Mouse (Mus musculus) inflammation-experienced regulatory T-cells, adult 6 months (primary cell): Measurements from ENCODE around the gene Plp2. TPM values are rescaled to one million over a fixed set of nuclear protein-coding genes. Genes with fewer than 3 reads are reported as not detected.

Experiments used
- ATAC-seq: one replicate; pipeline ENCODE4 v1.8.0; 2017
- polyA plus RNA-seq, 3 experiments: library from polyadenylated mRNA; unstranded; fragments of 100-300 nt; shearing (Covaris generic); gene quantifications; one replicate each; pipeline ENCODE4 v1.2.1; 2017

Plp2 gene
- polyA plus RNA-seq, 3 experiments from 2014 or later: 140 to 192 (median 157) TPM

DNA sequence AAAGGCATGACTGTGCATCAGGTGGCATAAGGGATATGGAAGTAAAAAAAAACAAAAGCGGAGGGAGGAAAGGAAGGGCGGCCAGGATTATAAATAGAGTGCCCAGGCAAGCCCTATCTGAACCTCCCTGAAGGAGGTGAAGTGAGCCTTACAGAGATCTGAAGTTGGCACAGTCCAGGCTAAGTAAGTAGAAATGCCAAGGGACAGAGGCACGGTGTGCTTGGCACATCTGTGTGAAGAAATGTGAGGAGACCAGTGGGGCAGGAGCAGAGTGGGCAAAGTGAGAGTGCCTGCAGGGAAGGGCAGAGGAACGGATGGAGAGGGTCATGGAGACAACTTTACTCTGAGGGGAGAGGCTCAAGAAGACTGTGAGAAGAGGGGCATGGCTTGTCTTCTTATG lies 10.1 kb downstream of the Plp2 start:
- ATAC-seq: no peak

DNA sequence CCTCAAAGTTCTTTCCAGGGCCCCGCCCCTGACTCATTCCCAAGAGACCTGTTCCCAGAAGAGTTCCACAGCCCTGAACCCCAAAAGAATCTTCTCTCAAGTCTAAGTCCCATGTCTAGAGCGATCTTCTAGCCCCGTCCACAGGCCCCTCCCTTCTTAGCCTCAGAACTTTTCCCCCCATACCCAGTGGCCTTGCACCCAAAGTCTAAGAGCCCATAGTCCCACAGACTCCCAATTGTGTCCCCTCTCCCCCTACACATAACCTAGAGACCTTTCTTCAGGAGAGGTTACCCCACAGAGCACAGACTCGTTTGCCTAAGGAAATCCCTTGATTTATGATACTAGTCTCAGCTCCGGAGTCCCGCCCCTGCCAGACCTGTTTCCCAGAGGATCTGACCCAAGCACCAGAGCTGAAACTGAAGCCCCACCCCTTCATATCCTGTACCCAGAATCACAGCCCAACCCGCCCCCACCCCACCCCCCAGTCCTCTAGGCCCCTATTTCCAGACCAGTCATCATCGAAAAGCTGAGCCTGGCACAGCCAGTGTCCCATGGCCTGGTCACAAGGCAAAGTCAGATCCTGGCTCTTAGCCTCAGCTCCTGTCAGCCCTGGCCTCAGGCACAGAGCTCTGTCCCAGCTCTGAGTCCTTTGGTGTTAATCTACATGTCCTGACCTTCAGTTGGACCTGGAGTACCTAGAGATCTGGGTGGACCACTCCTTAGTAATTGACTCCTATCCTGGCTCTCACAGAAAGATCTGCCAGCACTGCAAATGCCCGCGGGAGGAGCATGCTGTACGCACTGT lies 12.2 kb downstream of the Plp2 start:
- ATAC-seq: no peak

DNA sequence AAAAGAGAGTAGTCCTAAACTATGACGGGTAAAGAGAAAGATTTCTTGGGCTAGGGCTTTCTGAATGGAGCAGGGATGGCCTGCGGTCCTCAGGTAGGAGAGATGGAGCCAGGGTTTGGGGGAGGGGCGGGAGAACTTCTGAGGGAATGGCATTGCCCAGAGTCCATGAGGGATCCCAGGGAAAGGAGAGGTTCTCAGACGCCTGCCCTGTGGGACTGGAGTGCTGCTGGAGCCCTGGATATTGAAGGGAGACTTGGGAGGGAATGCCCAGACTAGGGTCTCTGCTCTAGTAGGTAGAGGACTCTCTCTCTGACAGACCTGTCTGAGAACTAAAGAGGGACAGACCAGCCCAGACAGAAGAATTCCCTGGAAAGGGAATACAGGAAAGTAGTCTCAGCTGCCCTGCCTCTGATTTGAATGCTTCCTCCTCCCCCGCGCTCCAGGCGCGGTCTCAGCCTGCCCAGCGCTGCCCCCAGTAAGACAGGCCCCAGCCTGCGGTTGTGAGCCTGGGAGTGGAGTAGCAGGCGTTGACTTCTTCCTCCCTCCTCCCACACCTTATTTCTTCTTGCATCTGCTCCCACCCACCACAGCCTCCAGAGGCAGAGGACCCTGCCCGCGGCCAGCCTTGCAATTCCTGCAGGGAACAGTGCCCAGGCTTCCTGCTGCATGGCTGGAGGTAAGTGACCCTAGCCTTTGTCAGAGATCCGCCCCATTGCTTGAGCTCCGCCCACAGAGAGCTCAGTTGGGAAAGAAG lies 13.0 kb downstream of the Plp2 start:
- no peak for ATAC-seq

DNA sequence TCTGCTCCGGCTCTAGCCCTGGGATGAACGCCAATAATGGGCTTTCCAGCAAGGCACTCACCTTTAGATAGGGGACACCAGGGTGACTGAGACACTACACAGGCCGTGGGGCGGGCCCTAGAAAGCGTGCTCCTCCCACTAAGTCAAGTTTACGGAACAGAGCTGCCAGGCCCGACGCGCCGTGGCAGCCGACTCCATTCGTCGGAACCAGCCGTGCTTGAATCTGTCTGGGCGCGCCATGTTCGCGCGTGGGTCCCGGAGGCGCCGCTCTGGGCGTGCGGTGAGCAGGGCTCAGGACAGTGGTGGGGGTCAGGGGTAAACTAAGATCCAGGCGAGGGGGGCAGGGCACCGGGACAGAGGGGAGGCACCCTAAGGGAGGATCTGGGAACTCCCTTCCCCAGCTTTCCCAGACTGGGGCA lies 14.0 kb downstream of the Plp2 start, which contains the start of gene Prickle3:
Gene Prickle3, plus strand, starts transcription at position 40 of the 419 bp plus-strand sequence.
- ATAC-seq: peak; percentile 96

DNA sequence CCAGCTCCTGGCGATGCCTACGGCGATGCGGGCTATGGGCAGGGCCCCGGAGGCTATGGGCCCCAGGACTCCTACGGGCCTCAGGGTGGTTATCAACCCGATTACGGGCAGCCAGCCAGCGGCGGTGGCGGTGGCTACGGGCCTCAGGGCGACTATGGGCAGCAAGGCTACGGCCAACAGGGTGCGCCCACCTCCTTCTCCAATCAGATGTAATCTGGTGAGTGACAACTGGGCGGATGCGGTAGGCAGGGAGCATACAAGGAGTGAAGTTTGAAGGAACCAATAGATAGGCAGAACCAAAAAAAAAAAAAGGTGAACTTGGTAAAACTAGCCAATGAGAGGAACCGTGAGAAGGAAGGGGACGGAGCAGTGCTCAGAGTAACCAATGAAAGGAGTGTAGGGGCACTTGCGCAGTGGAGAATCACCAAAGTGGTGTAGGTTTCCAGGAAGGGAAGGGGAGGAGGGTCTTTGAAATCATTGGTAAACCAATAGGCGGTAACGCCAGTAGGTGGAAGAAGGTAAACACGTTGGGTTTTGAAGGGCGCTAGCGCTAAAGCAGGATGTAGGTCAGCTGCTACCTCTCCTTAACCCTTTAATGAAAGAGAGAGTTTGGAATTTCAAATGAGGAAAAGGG lies 22.4 kb downstream of the Plp2 start:
- peak; percentile 91 for ATAC-seq

DNA sequence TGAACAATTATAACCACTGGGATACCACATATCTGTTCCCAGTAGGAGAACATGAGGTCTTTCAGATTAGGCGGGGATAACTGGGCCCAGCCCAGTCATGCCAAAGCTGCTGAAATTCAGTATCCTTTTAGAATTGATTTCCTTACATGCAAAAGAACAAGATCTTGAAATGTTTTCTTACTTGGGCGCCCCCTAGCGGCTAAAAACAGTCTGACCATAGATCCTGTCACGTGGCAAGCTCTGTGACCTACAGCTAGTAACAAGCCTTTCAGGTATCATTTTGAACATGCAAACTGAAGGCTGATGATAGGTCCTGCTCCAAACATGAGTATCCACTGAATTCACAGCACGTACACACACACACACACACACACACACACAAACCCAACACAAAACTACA lies 25.8 kb downstream of the Plp2 start:
- peak; percentile 20 for ATAC-seq

DNA sequence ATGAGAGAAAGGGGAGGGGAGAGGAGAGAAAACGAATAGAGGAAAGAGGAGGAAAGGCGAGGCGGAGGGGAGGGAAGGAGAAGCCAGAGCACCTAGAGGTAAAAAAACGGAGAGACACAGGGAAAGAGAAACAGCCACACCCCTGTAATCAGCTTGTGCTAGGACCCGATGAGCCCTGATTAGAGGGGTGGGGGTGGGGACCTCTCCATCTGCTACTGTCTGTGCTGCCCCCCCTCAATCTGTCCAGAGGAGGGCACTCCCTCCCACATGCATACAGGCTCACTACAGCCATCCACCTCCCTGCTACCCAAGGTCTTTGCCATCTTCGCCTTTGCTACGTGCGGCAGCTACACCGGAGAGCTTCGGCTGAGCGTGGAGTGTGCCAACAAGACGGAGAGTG lies 30.4 kb downstream of the Plp2 start:
- ATAC-seq: no peak

DNA sequence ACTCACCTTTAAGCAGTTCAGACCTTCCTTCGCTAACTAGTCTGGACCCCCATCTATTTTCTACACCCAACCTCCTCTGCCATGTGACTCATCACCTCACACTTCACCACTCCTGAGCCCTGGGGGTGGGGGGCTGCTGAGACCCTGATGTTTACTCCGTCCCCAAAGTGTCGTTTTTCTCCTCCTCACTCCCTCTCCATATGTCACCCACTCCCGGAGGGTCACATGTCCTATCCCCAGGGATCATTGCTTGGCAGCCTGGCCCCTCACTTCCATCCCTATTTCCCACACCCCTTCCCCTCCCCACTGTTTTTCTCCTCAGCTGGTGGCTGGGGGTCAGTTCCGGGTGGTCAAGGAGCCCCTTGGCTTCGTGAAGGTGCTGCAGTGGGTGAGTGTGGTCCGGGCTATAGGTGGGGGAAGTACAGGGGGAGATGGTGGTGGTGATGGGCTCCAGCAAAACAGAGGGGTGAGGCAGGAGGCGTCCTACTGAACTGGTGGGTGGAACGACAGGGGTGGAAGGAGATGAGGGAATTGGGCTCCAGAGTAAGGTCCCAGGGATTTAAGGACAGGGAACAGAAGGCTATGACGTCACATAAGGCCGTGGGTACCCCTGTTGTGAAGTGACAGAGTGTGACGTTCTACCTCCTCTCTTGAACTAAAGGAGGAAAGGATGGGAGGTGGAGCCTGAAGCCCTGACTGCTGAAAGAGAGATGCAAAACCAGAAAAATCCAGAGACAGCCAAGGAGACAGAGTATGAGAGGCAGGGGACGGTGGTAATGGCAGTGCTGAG lies 31.5 kb downstream of the Plp2 start:
- no peak for ATAC-seq

DNA sequence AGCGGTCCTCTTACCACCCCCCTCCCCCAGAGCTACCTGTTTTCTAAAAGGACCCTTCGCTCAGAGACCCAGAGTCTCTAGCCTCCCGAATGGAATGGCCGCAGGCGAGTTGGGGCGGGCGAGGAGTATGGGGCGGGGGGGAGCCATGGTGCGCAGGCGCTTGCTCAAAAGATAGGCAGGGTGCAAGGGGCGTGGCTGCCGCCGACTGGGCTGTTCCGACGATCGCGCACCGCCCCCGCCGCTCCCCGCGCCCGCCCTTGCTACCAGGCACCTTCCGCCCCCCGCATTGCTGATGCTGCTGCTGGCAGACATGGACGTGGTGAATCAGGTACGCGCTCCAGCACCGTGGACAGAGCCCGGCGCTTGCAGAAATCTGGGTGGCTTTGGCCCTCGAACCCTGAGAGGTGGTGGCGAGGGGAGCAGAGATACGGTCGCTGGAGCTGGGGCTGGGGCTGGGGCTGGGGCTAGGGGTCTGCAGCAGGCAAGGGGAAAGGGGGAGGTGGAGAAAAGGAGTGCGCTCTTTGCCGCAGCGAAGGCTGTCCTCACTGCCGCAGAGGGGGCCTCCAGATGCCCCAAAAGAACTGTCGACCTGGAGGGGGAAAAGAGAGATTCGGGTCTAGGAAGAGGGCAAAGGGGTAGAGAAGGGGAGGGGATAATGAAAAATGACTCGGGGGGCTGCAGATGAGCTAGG lies 32.6 kb downstream of the Plp2 start, which contains the start of gene Syp:
Gene Syp, plus strand, starts transcription at position 71 of the 691 bp plus-strand sequence.
- ATAC-seq: peak; percentile 86

DNA sequence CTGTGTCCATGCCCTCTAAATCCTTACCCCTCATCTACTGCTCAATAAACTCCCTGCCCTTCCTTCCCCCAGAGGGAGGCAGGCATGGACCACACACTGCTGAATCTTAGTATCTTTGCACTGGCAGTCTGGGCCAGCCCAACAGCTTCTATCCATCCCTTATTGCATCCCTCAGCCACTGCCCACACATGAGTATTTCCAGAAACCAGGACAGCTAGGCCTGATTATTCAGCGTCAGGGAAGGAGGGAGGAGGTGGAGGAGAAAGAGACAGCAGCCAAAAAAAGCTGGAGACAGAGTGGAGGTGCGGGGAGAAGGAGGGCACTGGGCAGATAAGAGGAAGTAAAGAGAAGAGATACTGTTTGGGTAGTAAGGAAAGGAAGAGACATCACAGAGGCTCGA lies 36.1 kb downstream of the Plp2 start:
- ATAC-seq: no peak

DNA sequence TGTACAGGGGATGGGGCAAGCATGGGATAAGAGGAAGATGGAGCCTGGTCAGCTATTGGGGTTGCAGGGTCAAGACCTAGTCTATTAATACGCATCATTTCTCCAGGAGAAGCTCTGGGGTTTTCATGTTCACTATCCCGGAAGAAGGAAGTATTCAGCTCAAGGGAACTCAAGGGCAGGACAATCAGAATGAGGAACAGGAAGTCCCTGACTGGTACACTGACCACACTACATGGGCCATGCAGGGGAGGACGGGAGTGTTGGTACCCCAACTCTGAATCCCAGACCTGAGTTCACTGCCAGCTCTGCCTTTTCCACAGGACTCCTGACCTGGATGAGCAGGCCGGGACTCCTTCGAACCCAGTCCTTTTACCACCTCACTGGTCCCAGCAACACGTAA lies 38.6 kb downstream of the Plp2 start:
- no peak for ATAC-seq

Other genes starting within 250 kb of the Plp2 start
- gene Foxp3, start 97.7 kb downstream of the Plp2 start, polyA plus RNA-seq: 10 to 100 TPM; 17.9 to 43.3 (median 29.6) TPM
- gene Ppp1r3f, start 97.1 kb downstream of the Plp2 start, polyA plus RNA-seq: 1 to 10 TPM; 3.8 to 6.3 (median 5.2) TPM
- gene Ccdc22, start 65.9 kb downstream of the Plp2 start, polyA plus RNA-seq: 10 to 100 TPM in 1 of 3 experiments, 1 to 10 TPM in 2; 6.3 to 12.1 (median 8.4) TPM
- not detected for gene Cacna1f, start 64.3 kb downstream of the Plp2 start, polyA plus RNA-seq
- gene Syp, start 32.9 kb downstream of the Plp2 start, polyA plus RNA-seq: 1 to 10 TPM; 1.8 to 7.0 (median 7.0) TPM
- 1 to 10 TPM; 4.6 to 8.3 (median 7.4) TPM for gene Prickle3, start 14.1 kb downstream of the Plp2 start, polyA plus RNA-seq
- gene Magix, start 9.9 kb upstream of the Plp2 start, polyA plus RNA-seq: not detected
- 10 to 100 TPM; 48.0 to 54.7 (median 52.7) TPM for gene Gpkow, start 25.7 kb upstream of the Plp2 start, polyA plus RNA-seq
- gene Wdr45, start 42.9 kb upstream of the Plp2 start, polyA plus RNA-seq: 10 to 100 TPM; 39.0 to 53.6 (median 47.3) TPM
- not detected for gene Gm45208, start 50.9 kb upstream of the Plp2 start, polyA plus RNA-seq
- 10 to 100 TPM; 33.2 to 42.0 (median 41.3) TPM for gene Praf2, start 57.0 kb upstream of the Plp2 start, polyA plus RNA-seq
- gene Ccdc120, start 79.5 kb upstream of the Plp2 start, polyA plus RNA-seq: under 1 TPM in 1 of 3 experiments, not detected in 2; 0.59 TPM
- gene Tfe3, start 91.2 kb upstream of the Plp2 start, polyA plus RNA-seq: 10 to 100 TPM; 12.6 to 15.0 (median 12.9) TPM
- gene Gripap1, start 118.4 kb upstream of the Plp2 start, polyA plus RNA-seq: 10 to 100 TPM; 46.3 to 91.0 (median 68.7) TPM
- gene Kcnd1, start 150.9 kb upstream of the Plp2 start, polyA plus RNA-seq: 1 to 10 TPM in 1 of 3 experiments, under 1 TPM in 2; 0.43 to 1.1 (median 0.50) TPM
- gene Otud5, start 170.0 kb upstream of the Plp2 start, polyA plus RNA-seq: 10 to 100 TPM; 18.2 to 34.2 (median 24.7) TPM
- 10 to 100 TPM; 29.8 to 42.0 (median 39.9) TPM for gene Pim2, start 206.9 kb upstream of the Plp2 start, polyA plus RNA-seq
- 10 to 100 TPM; 18.6 to 23.6 (median 18.7) TPM for gene Slc35a2, start 212.6 kb upstream of the Plp2 start, polyA plus RNA-seq
- 100 to 1,000 TPM in 1 of 3 experiments, 10 to 100 TPM in 2; 91.7 to 116 (median 99.0) TPM for gene Pqbp1, start 227.9 kb upstream of the Plp2 start, polyA plus RNA-seq
- gene Timm17b, start 228.0 kb upstream of the Plp2 start, polyA plus RNA-seq: 100 to 1,000 TPM; 116 to 127 (median 123) TPM
- gene Gm10491, start 236.4 kb upstream of the Plp2 start, polyA plus RNA-seq: not detected
- not detected for gene Gm10490, start 238.2 kb upstream of the Plp2 start, polyA plus RNA-seq
- gene Pcsk1n, start 248.4 kb upstream of the Plp2 start, polyA plus RNA-seq: not detected